Mouse (Mus musculus) thymus, postnatal 25 days (tissue): ENCODE data around the gene Olfr341.

ENCODE experiments used
- DNase-seq: peaks from one replicate; pipeline ENCODE4 v3.0.0; 2022

Olfr341 gene

GRCm38 (mm10) chr2:36482368-36482767, at the start of gene Olfr341:
Gene Olfr341 (minus strand): TSS chr2:36482468.
- DNase-seq: no peak

GRCm38 (mm10) chr2:36524698-36525097, 42.4 kb upstream of the Olfr341 start, which contains the start of gene Olfr342:
Gene Olfr342 (plus strand): TSS chr2:36524998.
- DNase-seq: no peak

GRCm38 (mm10) chr2:36473634-36474033, 8.6 kb downstream of the Olfr341 start:
- DNase-seq: no peak

- no peak for DNase-seq
Observed at GRCm38 (mm10) chr2:36452287-36452686, 30.0 kb downstream of the Olfr341 start, which contains the start of gene Olfr340. Gene Olfr340 (plus strand): TSS chr2:36452587.
